Comparison of ENCODE assay signal across 8 mouse cellular contexts in genomic region chr17:45599446-45600242, GRCm38 (mm10). TPM values are rescaled to one million over a fixed set of nuclear protein-coding genes. Genes with fewer than 3 reads are reported as not detected.
DNase-seq lines count a peak whose midpoint lies in the region; ATAC-seq and TF ChIP-seq lines count a peak whose summit lies in the region.

Slc29a1 (minus strand) TSS chr17:45599606.

- no peaks in the 10 kb centered on the region for H3K36me3 ChIP-seq in hindbrain, embryonic 14.5 days (replicated peaks; ENCODE audit: control insufficient read depth, insufficient read depth)
- H3K36me3 ChIP-seq in stomach, postnatal 0 days (ENCODE audit: control insufficient read depth, insufficient read depth, low read length): no peaks in the 10 kb centered on the region

- peak; percentile 10; the same call in 1 of the 2 replicates for TF ChIP-seq CTCF in gastrocnemius, adult 2 months (IDR thresholded peaks at IDR 0.05)
- TF ChIP-seq CTCF in stomach, postnatal 0 days (IDR thresholded peaks at IDR 0.05; ENCODE audit: low read depth): peak; percentile 34; the same call in 1 of the 2 replicates

- peak within 1 kb of the TSS; percentile 77 for H3K4me3 ChIP-seq in gastrocnemius, adult 2 months
- H3K4me3 ChIP-seq in hindbrain, embryonic 14.5 days (replicated peaks; ENCODE audit: low read length): peak within 1 kb of the TSS; percentile 20
- H3K4me3 ChIP-seq in stomach, postnatal 0 days (ENCODE audit: low read depth, low read length): peak within 1 kb of the TSS; percentile 32

- H3K4me2 ChIP-seq in hindbrain, embryonic 14.5 days (replicated peaks): peak within 1 kb of the TSS; percentile 55
- peak within 1 kb of the TSS; percentile 59 for H3K4me2 ChIP-seq in stomach, postnatal 0 days (replicated peaks; ENCODE audit: low read depth)

- H3K9ac ChIP-seq in hindbrain, embryonic 14.5 days: peak within 1 kb of the TSS; percentile 31
- peak within 1 kb of the TSS; percentile 43 for H3K9ac ChIP-seq in stomach, postnatal 0 days (ENCODE audit: low read length)

- no peak for TF ChIP-seq EP300 in stomach, postnatal 0 days (optimal IDR thresholded peaks at IDR 0.05)

- ATAC-seq in hindbrain, embryonic 14.5 days (ENCODE audit: low FRiP score): no peak
- ATAC-seq in stomach, postnatal 0 days (ENCODE audit: low FRiP score, low TSS enrichment): peak; percentile 72

- H3K27me3 ChIP-seq in hindbrain, embryonic 14.5 days (ENCODE audit: control insufficient read depth, insufficient read depth, low read length): peaks cover 37% of the 10 kb centered on the region
- no peaks in the 10 kb centered on the region for H3K27me3 ChIP-seq in stomach, postnatal 0 days (ENCODE audit: control insufficient read depth, insufficient read depth, low read length)

- peak within 1 kb of the TSS; percentile 90 for H3K27ac ChIP-seq in gastrocnemius, adult 2 months
- H3K27ac ChIP-seq in hindbrain, embryonic 14.5 days: no peak within 1 kb of the TSS
- no peak within 1 kb of the TSS for H3K27ac ChIP-seq in stomach, postnatal 0 days (replicated peaks)

- no peaks in the 10 kb centered on the region for H3K9me3 ChIP-seq in hindbrain, embryonic 14.5 days (ENCODE audit: control insufficient read depth, low read length)
- no peaks in the 10 kb centered on the region for H3K9me3 ChIP-seq in stomach, postnatal 0 days (ENCODE audit: control insufficient read depth, low read length)

- H3K4me1 ChIP-seq in hindbrain, embryonic 14.5 days (replicated peaks; ENCODE audit: control insufficient read depth, insufficient read depth, low read length): peaks cover 15% of the 10 kb centered on the region
- H3K4me1 ChIP-seq in stomach, postnatal 0 days (replicated peaks; ENCODE audit: control insufficient read depth, insufficient read depth): peaks cover 12% of the 10 kb centered on the region

- intact Hi-C loops in gastrocnemius, adult 2 months (cut with DNase I): loop anchor here (10.0 kb wide), 1 partner anchor 435 kb away; the partner anchor contains the start of gene Vegfa
- intact Hi-C loops in left cerebral cortex, postnatal 10 days (cut with DNase I): no loop called here

- peak; percentile 97 for DNase-seq in heart, adult 11 months
- no peak for DNase-seq in heart, adult 9 months (ENCODE audit: low spot score in 2 of 2)
- peak; percentile 31 for DNase-seq in cerebellum, adult 8-10 months
- peak; percentile 90 for DNase-seq in gastrocnemius, adult 2 months
- no peak for DNase-seq in hindbrain, embryonic 14.5 days (ENCODE audit: low spot score)
- peak in 1 of 2 experiments; percentile 82 for DNase-seq in left cerebral cortex, postnatal 10 days (ENCODE audit: extremely low spot score in 1 of 2, low spot score in 2 of 2)
- DNase-seq in lung, postnatal 4 days: peak; percentile 78 to 83
- peak; percentile 91 for DNase-seq in stomach, postnatal 0 days (ENCODE audit: low spot score)

- WGBS in hindbrain, embryonic 14.5 days: 14% methylated on average over 30 of the region's 32 CpGs
- 20% methylated on average over 29 of the region's 32 CpGs for WGBS in stomach, postnatal 0 days

RNA-seq across cellular contexts. Expression of gene Slc29a1, which starts in this region (rescaled TPM):
- total RNA-seq in gastrocnemius, adult 2 months (2021): 10 to 100 TPM; 27.4 to 44.7 TPM
- 41.5 and 42.7 TPM in 2 replicates for polyA plus RNA-seq in hindbrain, embryonic 14.5 days (2014; fragmentation: Nextera tagmentation; extraction: Ambion mirVana)
- 10 to 100 TPM; 30.3 to 33.3 TPM for total RNA-seq in left cerebral cortex, postnatal 10 days (2021)
- polyA plus RNA-seq in stomach, postnatal 0 days (2015; fragmentation: Nextera tagmentation; extraction: Ambion mirVana): 49.4 and 55.3 TPM in 2 replicates

Comparison
In these comparisons a context has a peak if more than half of its experiments do, and no peak if none do; other contexts are left out.
1. DNase-seq: peak in heart, adult 11 months (single experiment), cerebellum, adult 8-10 months (single experiment), gastrocnemius, adult 2 months (single experiment), lung, postnatal 4 days (2 of 2) and stomach, postnatal 0 days (single experiment); none in heart, adult 9 months (0 of 2) and hindbrain, embryonic 14.5 days (single experiment).
2. H3K4me3 ChIP-seq: peak in every context shown above with its lines; median percentile 77 in gastrocnemius, adult 2 months; 32 in stomach, postnatal 0 days; 20 in hindbrain, embryonic 14.5 days.